Mouse (Mus musculus) midbrain, embryonic 11.5 days (tissue): ENCODE results near the gene Mrpl12. TPM values are rescaled to one million over a fixed set of nuclear protein-coding genes. Genes with fewer than 3 reads are reported as not detected.
"Not testable (repeated sequence)": the region's sequence is repeated elsewhere in the genome, so short reads cannot be mapped to it uniquely, and the experiment has no call there.

Experiments used
- ATAC-seq: fragments of 200-750 bp; cut with Nextera tagmentation; 2 replicates; pipeline ENCODE4 v1.8.0; 2017; ENCODE audit warnings: moderate TSS enrichment, moderate library complexity; ENCODE audit not compliant: low FRiP score
- DNase-seq: peaks from one replicate; pipeline ENCODE4 v3.0.0; 2015; ENCODE audit warnings: low spot score; ENCODE audit errors: missing footprints
- H3K27ac ChIP-seq: fragments of 300-500 bp; sonication (generic); 2 replicates; pipeline ENCODE4 v1.5.1; 2014; ENCODE audit warnings: low read depth, low read length
- H3K27me3 ChIP-seq: fragments of 300-500 bp; sonication (generic); 2 replicates; pipeline ENCODE4 v1.6.1; 2014; ENCODE audit warnings: mild to moderate bottlenecking, low read length, moderate library complexity, mixed read lengths; ENCODE audit not compliant: control insufficient read depth, insufficient read depth
- H3K36me3 ChIP-seq: fragments of 300-500 bp; sonication (generic); 2 replicates; pipeline ENCODE4 v1.6.1; 2014; ENCODE audit warnings: mild to moderate bottlenecking, low read length, moderate library complexity, mixed read lengths; ENCODE audit not compliant: control insufficient read depth, insufficient read depth
- H3K4me1 ChIP-seq: fragments of 300-500 bp; sonication (generic); 2 replicates; pipeline ENCODE4 v1.6.1; 2014; ENCODE audit warnings: low read length; ENCODE audit not compliant: control insufficient read depth, insufficient read depth
- H3K4me2 ChIP-seq: fragments of 300-500 bp; sonication (generic); 2 replicates; pipeline ENCODE4 v1.6.1; 2014; ENCODE audit warnings: mild to moderate bottlenecking, moderate library complexity
- H3K4me3 ChIP-seq: fragments of 300-500 bp; sonication (generic); 2 replicates; pipeline ENCODE4 v1.5.1; 2014; ENCODE audit warnings: low read depth, low read length
- H3K9ac ChIP-seq: fragments of 300-500 bp; sonication (generic); 2 replicates; pipeline ENCODE4 v1.6.1; 2014; ENCODE audit warnings: low read length
- H3K9me3 ChIP-seq: fragments of 300-500 bp; sonication (generic); 2 replicates; pipeline ENCODE4 v1.6.1; 2016; ENCODE audit warnings: low read length; ENCODE audit not compliant: control insufficient read depth
- WGBS: fragments of 180-500 bp; shearing (Covaris S2); extraction: QIAGEN DNeasy Blood & Tissue Kit; methylation state at CpG from one replicate; pipeline ENCODE4 v1.1.7; 2014; 5-methylcytosine and 5-hydroxymethylcytosine counted together
- polyA plus RNA-seq: library from polyadenylated mRNA; unstranded; fragments of >200 nt; fragmentation: Nextera tagmentation; extraction: Ambion mirVana; gene quantifications from 2 replicates; pipeline ENCODE4 v1.2.1, GENCODE M21; 2014

Gene Mrpl12
- polyA plus RNA-seq, 1 experiment from 2014 or later, result 152 TPM

DNA sequence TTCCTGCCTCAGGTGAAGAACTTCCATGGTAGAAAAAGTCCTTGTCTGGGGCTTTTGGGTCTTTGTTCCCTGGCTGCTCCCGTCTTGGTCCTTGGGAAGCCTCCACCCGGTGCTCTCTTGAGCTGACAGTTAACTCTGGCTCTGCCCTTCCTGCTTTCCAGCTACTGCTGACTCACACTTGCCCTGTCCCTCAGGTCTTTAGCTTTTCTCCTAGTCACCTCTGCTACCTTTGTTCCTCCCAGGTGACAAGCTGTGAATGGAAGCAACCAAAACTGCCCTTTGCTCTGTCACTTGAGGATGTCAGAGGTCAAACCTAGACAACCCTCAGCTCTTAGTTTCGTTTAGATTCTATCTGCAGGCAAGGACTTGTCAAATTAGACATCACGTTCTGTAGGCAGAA, 25.5 kb downstream of the Mrpl12 start:
- no peaks in the 10 kb centered on the region for H3K36me3 ChIP-seq
- DNase-seq, result no peak
- H3K9ac ChIP-seq, result no peak overlapping the region
- no peaks in the 10 kb centered on the region for H3K27me3 ChIP-seq
- H3K4me1 ChIP-seq, result peaks cover 6% of the 10 kb centered on the region
- no peaks in the 10 kb centered on the region for H3K9me3 ChIP-seq
- no peak overlapping the region for H3K4me3 ChIP-seq
- no peak overlapping the region for H3K27ac ChIP-seq
- 0 out of 2 replicates have a peak overlapping the region, but pooled peaks have one; percentile 42 for H3K4me2 ChIP-seq
- WGBS, result 30% methylated on average over 4 of the region's 4 CpGs
- ATAC-seq, result no peak

DNA sequence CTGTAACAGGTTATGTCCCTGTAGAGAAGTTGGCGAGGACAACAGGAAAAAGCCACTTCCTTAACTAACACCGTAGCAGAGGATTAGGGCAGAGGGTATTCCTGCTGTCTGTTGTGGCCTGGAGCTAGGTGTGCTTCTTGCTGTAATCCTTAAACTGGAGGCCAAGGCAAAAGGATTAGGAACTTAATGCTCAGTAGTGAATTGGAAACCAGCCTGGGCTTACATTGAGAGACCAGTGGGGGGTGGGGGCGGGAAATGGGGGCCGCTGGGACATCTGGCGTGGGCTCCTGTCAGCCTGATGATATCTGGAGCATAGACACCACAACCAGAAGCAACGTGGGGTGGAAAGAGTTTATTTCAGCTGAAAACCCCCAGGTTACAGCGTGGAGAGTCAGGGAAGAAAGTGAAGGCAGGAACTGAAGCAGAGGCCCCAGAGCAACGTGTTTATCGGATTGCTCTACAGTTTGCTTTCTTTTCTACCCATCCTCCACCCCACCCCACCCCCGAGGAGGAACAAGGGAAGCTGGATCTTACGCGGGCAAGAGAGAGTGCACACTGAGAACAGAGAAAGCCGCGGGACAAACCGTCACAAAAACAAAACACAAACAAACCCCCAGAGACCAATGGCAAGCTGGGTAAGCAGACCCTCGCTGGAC, 26.1 kb downstream of the Mrpl12 start:
- peak overlapping the region; percentile 57 for H3K9ac ChIP-seq
- no peaks in the 10 kb centered on the region for H3K9me3 ChIP-seq
- H3K4me2 ChIP-seq, result peak overlapping the region; percentile 42
- ATAC-seq (no peak), DNase-seq (peak; percentile 90)
- H3K4me1 ChIP-seq, result peaks cover 6% of the 10 kb centered on the region
- no peak overlapping the region for H3K27ac ChIP-seq
- H3K4me3 ChIP-seq, result no peak overlapping the region
- H3K36me3 ChIP-seq, result no peaks in the 10 kb centered on the region
- no peaks in the 10 kb centered on the region for H3K27me3 ChIP-seq
- 3% methylated on average over 16 of the region's 16 CpGs for WGBS

DNA sequence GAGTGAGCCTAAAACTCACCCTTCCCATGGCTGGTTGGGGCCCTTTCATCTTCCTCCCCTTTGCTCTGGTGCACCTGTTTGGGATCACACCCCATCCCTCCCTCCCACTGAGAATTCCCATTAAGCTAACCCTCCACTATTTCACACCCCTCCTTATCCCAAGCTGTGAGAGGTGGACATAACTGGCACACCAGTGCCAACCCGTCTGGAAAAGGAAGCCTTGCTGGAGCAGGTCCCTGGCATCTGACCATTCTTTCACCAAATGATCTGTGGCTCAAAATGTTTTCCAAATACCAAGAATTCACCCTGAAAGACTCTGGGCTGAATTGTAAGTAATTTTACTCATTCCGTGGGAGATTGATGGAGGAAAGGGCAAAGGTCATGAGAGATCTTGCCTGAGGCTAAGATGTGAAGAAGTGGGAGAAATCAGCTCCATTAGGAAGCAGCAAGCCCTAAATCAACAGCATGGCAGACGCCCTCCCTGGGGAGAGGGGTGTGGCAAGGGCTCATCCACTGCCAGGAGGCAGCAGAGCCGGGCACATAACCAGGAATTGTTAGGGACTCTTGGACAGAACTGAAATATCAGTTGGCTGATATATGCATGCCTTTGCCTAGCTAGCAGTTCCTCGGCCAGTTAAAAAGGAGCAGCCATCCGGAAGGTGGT, 28.5 kb downstream of the Mrpl12 start:
- Histone ChIP-seq H3K4me1 (peaks cover 6% of the 10 kb centered on the region), H3K4me3 (no peak overlapping the region), H3K9ac (no peak overlapping the region), H3K36me3 (no peaks in the 10 kb centered on the region), H3K27me3 (no peaks in the 10 kb centered on the region), H3K9me3 (no peaks in the 10 kb centered on the region), H3K4me2 (no peak overlapping the region), H3K27ac (no peak overlapping the region)
- WGBS, result 58% methylated on average over 6 of the region's 6 CpGs
- DNase-seq (no peak), ATAC-seq (no peak)

DNA sequence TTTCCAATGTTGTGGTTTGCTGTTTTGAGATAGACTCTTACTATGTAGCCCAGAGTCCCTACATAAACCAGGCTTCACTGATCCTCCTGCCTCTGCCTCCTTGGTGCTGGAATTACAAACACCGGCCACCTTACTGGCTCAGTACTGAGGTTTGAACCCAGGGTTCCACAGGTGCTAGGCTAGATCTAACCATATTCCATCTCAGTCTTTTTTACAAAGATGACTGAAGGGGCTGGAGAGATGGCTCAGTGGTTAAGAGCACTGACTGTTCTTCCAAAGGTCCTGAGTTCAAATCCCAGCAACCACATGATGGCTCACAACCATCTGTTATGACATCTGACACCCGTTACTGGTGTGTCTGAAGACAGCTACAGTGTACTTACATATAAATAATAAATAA, 29.8 kb downstream of the Mrpl12 start:
- not testable (repeated sequence) for H3K9ac ChIP-seq, H3K4me1 ChIP-seq, H3K27ac ChIP-seq, H3K9me3 ChIP-seq, DNase-seq, ATAC-seq, H3K27me3 ChIP-seq, H3K36me3 ChIP-seq, H3K4me2 ChIP-seq, H3K4me3 ChIP-seq
- WGBS, result 87% methylated on average over 2 of the region's 2 CpGs

DNA sequence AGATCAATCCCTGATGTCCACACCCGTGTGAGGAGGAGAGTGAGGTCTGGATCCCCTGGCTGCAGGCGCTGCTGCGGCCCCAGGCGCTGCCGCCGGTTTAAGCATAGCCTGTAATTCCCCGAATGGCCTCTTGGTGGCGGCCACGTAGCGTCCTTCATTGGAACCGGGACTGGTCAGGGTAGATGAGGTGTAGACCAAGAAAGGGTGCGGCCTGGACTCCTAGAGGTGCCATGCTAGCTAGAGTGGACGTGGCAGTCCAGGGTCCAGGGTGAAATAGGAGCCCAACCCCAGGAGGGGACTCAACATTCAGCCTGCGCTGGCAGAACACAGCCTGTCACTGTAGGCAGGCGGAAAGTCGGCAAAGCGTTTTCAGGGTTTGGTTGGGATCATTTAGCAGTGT, 31.2 kb downstream of the Mrpl12 start:
- Histone ChIP-seq H3K36me3 (no peaks in the 10 kb centered on the region), H3K4me2 (no peak overlapping the region), H3K9me3 (no peaks in the 10 kb centered on the region), H3K27me3 (no peaks in the 10 kb centered on the region), H3K4me1 (peaks cover 2% of the 10 kb centered on the region), H3K9ac (no peak overlapping the region), H3K4me3 (no peak overlapping the region), H3K27ac (no peak overlapping the region)
- ATAC-seq (peak; percentile 72), DNase-seq (peak; percentile 99)
- 18% methylated on average over 17 of the region's 17 CpGs for WGBS

DNA sequence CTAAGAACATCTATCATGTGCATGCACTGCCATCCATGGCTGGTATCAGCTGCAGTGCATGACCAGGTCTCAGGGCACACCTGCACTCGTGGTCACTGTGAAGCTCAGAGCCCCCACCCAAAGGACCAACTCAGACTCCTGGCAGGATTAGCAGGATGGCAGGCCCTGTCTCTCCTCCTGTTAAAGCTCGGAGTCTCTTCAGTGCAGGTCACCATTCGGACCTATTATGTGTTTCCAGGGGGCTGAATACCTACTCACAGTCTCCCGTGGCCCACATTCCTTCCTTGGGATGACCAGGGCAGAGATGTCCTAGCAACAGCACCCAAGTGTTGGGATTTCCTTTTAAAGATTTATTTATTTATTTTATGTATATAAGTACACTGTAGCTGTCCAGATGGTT, 32.7 kb downstream of the Mrpl12 start:
- Histone ChIP-seq H3K4me2 (no peak overlapping the region), H3K9me3 (no peaks in the 10 kb centered on the region), H3K27ac (no peak overlapping the region), H3K9ac (no peak overlapping the region), H3K27me3 (no peaks in the 10 kb centered on the region), H3K4me3 (no peak overlapping the region), H3K4me1 (no peaks in the 10 kb centered on the region), H3K36me3 (no peaks in the 10 kb centered on the region)
- ATAC-seq, result no peak
- DNase-seq, result no peak
- WGBS, result 71% methylated on average over 4 of the region's 4 CpGs

DNA sequence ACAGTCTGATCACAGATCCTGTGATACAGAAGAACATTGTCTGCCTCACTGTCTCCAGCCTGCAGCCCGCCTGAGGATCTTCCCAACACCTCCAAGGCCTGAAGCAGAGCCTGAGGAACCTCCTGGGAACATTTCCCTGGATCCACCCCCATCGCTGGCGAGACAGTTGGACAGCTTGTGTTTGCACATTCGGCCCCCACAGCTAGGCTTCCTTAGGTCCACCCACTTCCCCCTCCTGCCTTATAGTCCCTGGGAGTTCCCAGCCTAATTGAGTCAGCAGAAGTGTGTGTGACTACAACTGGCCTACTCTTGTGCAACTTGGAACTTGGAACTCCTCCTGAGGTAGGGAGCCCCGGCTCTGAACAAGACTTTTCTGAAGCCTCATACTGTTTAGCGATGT, 33.6 kb downstream of the Mrpl12 start:
- Histone ChIP-seq H3K27me3 (no peaks in the 10 kb centered on the region), H3K4me1 (no peaks in the 10 kb centered on the region), H3K4me2 (no peak overlapping the region), H3K9ac (no peak overlapping the region), H3K4me3 (no peak overlapping the region), H3K27ac (no peak overlapping the region), H3K9me3 (no peaks in the 10 kb centered on the region), H3K36me3 (no peaks in the 10 kb centered on the region)
- DNase-seq, result no peak
- 65% methylated on average over 6 of the region's 6 CpGs for WGBS
- no peak for ATAC-seq

DNA sequence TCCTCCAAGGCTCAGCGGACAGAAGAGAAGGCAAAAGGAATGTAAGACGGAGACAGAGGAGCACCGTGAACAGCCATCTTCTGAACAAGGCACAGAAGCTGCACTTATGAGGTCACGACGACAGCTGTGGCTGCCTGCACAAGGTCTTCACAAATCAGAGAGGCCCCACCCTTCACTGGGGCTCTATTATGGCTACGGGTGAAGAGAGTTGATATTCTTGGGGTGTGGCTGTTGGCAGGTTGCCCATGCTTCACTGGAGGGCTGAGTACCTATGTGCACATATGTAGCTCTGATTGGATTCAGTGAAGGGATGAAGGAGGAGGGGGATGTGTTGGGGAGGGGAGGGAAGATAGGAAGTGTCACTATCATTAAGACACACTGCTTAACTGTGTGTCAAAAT, 34.1 kb downstream of the Mrpl12 start:
- H3K36me3 ChIP-seq, result no peaks in the 10 kb centered on the region
- no peak overlapping the region for H3K9ac ChIP-seq
- no peak overlapping the region for H3K4me3 ChIP-seq
- no peak overlapping the region for H3K4me2 ChIP-seq
- no peaks in the 10 kb centered on the region for H3K27me3 ChIP-seq
- no peaks in the 10 kb centered on the region for H3K4me1 ChIP-seq
- ATAC-seq (no peak), DNase-seq (no peak)
- no peak overlapping the region for H3K27ac ChIP-seq
- H3K9me3 ChIP-seq, result no peaks in the 10 kb centered on the region
- WGBS, result 86% methylated on average over 6 of the region's 6 CpGs

DNA sequence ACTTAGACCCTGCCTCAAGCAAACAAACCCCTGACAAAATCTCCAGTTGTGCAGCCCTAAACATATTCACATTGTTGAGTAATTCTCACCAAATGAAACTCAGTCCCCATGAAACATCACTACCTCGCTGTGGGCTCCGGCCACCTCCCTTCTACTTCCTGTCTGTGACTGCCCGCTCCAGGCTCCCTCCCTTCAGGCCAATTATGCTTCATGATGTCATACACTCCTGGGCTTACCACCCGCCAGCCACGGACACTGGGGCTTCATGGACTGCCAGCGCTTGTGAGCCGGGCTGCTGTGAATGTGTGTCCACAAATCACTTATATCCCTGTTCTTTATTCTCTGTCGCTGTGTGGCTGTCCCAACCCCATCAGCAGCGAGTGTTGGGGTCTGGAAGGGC, 35.3 kb downstream of the Mrpl12 start:
- no peak for ATAC-seq
- H3K27ac ChIP-seq, result no peak overlapping the region
- no peak overlapping the region for H3K4me3 ChIP-seq
- no peaks in the 10 kb centered on the region for H3K27me3 ChIP-seq
- H3K4me1 ChIP-seq, result no peaks in the 10 kb centered on the region
- H3K9me3 ChIP-seq, result no peaks in the 10 kb centered on the region
- no peak overlapping the region for H3K9ac ChIP-seq
- no peak overlapping the region for H3K4me2 ChIP-seq
- 62% methylated on average over 9 of the region's 9 CpGs for WGBS
- DNase-seq, result no peak
- no peaks in the 10 kb centered on the region for H3K36me3 ChIP-seq
